Mouse (Mus musculus) megakaryocyte, adult 5-6 weeks (primary cell): ENCODE measurements around the gene Gja8. TPM values are rescaled to one million over a fixed set of nuclear protein-coding genes. Genes with fewer than 3 reads are reported as not detected.
A peak's percentile ranks its signal among the peaks of the same experiment; 100 is the strongest.

Experiments
- ATAC-seq: 2 replicates; pipeline ENCODE4 v1.8.0; 2016; ENCODE audit warnings: mild to moderate bottlenecking, inconsistent platforms; ENCODE audit not compliant: poor library complexity, severe bottlenecking
- total RNA-seq, 2 experiments: library from RNA; stranded (forward) in 1 of 2; stranded (reverse) in 1 of 2; fragments of 153-499, 151-499 nt in 1 of 2; fragments of 221-1000, 200-1000 nt in 1 of 2; gene quantifications; 2 replicates each; pipeline versions ENCODE4 v1.2.3 to v1.2.4; 2015 to 2017

The Gja8 gene
- total RNA-seq (2015), result not detected in 2 replicates
- not detected in 2 replicates for total RNA-seq (2017)

DNA sequence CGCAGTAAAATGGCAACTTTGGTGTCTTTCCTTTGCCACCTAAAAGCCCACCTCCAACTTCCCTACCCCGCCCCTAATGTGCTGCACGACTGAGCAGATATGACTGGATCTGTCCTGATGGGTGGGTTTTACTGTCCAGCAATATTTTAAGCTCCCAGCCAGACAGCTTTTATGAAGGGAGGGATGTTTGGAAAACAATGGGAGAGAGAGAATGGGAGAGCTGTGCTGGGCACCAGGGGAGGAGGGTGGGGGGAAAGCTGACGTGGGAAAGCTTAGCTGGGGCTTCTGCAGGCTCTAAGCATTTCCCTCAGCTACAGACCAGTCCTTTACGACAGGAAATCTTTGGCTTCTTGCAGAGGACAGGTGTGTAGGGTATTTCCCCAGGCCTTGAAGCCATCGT lies at the start of gene Gja8:
Gja8 (minus strand) TSS at position 101 of the 400 bp plus-strand sequence.
- ATAC-seq, result no peak

DNA sequence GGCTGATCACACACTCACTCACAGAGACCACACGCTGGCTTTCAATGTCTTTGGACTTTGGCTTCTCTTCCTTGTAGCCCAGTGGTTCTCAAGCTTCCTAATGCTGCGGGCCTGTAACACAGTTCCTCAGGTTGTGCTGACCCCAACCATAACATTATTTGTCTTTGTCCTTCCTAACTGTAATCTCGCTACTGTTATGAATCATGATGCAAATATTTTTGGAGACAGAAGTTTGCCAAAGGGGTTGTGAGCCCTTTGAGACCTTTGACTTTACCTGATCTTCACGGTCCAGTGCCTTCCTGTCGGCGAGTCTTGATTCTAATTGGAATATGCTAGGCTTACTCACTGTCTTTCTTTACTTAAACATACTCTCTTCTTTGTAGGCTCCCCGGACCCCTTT lies 48.6 kb upstream of the Gja8 start:
- no peak for ATAC-seq

DNA sequence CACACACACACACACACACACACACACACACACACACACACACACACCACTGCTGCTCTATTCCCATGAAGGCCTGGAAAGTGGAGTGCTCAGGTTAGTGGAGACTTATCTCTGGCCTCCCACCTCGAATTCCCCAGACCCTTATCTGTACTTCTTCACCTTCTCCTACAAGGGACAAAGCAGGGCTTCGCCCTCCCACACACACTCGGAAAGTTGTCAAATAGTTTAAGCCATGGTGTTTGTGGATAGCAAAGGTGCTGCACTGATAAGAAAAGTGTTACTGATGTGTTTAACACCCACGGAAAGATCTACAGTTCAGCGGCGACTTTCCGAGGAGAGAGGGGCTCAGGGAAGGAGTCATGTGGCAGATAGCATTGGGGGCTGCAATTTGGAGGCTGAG lies 45.2 kb upstream of the Gja8 start:
- ATAC-seq, result no peak

DNA sequence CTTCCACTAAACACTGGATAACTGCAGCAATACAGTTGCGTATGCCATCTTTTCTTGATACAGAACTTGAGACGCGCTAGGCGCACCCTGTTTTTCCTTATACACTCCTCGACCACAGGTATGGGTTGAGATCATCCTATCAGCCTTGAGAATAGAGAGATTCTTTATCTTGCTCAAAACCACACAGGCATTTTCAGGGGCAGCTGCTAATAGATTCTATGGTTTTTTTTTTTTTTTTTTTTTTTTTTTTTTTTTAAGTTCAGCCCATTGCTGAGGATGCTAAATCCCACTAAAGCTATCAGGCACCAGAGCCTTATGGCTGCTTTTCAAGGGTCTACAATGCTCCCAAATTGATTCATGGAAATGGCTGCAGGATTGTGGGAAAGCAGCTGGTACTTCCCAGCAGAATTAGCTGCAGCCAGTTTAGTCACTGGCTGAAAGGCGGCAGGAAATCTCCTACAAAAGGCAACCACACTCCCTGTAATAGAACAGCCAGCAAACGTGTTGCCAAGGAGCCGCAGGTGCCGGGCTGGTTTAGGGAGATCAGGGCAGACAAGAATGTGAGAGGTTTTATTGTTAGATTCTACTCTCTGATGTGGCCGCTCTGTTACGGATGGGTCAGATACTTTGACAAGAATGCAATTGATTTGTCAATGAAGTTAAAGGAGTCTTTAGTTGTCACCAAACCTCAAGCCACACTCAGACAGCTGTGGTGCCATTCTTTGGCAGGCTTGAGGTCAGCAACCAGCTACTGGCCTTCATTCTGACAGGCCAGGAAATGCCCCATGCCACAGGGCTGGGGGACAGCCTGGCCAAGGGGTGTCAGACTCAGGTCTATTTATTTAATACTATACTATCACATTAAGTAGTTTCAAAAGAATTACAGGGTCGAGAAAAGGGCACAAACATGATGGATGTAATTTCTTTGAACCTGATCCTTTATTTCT lies 37.5 kb upstream of the Gja8 start:
- no peak for ATAC-seq

DNA sequence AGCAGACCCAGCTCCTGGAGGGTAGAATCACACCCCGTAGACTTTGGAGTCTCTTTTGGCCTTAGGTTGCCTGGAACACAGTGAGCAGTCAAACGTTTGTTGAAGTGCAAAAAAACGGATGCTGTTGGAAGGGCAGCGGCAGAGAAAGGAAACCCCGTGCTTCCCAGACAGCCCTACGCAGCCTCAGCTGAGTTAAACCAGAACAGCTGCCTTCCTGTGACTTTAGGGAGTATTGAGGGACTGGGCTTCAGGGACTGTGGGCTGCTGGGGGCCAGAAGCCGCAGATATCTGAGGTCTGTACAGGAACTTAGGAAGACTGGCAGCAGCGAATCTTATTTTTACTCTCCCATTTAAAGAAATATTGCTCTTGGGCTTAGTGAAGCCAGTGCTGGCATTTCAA lies 34.8 kb upstream of the Gja8 start:
- ATAC-seq, result no peak

DNA sequence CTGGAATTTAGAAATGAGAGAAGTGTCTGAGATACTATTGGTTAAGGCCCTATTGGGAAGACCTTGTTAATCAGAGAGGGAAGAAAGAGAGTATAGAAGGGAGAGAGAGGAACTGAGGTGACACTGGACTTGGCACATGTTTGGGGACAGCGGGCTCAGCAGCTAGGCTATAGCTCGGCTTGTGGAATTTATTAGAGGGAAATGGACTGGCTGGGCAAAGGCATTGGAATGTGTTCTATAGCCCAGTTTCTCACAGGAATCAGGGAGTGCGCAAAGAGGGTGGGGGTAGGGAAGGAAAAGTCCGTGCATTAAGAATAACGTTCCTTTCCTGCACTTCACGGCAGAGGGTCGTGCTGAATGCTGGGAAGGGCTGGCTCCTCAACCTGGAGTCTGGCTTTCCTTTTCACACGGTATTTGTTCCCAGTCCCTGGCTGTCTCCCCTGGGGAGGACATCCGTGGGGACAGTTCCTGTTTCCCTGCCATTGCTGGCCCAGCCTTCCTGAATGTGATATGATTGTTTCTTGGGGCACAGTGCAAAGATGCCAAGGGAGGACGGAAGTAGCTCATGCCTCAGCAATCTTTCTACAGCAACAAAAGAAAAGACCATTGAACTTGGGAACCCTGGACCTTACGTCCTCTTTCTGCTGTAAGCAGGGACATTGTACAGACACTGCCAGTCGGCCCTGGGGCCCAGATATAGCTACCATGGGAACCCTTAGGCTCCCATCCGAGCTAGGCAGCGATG lies 27.8 kb upstream of the Gja8 start:
- no peak for ATAC-seq

DNA sequence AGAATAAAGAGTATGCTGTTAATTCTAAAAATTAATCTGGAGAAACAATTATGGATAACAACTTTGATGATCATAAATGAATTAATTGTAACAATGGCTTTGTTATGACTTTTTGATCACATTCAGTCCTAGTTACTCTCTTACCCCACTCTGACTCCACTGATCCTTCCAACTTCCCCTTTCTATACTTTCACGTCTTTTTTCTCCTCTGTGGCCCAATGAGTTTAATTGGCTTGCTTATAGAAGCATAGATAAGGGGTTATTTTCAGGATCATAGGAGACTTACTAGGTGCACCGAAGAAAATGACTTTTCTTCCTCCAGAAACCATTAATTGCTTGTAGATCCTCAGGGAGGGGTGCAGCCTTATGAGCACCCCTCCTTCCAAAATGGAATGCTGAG lies 16.9 kb upstream of the Gja8 start:
- no peak for ATAC-seq

DNA sequence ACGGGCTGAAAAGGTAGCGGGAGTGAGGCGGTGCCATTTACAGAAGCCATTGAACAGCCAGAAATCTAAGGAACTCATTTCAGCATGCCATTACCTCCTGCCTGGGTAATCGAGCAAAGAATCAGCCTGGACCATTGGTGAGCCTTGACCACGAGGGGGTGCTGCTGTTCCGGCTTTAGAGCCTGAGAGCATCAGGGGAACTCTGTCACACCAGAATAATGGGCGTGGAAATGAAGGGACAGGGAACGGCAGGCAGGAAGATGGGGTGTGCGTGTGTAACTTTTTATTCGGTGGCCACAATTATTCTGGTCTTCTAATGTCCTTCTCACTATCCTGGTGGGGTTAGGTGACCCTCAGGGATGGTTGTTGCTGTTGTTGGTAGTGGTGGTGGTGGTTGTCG lies 12.9 kb upstream of the Gja8 start:
- ATAC-seq, result peak; percentile 94

DNA sequence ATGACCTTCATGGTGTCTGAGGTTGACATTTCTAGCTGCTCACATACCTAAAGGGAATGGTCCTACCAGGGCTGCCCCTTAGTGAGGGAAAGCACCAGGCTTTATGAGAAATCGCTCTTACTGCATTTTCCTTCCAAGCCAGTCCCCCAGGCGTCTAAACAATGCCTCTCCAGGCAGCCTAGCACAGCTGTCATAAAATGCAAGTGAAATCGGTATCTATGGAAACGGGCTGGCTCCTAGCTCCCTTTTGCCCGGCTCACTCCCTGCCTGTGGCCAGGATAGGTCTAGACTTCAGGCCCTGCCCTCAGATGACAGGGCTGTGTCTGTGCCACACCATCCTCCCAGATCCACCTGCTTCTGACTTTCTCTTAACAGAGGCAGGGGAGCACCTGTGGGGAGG lies 11.8 kb upstream of the Gja8 start:
- no peak for ATAC-seq

DNA sequence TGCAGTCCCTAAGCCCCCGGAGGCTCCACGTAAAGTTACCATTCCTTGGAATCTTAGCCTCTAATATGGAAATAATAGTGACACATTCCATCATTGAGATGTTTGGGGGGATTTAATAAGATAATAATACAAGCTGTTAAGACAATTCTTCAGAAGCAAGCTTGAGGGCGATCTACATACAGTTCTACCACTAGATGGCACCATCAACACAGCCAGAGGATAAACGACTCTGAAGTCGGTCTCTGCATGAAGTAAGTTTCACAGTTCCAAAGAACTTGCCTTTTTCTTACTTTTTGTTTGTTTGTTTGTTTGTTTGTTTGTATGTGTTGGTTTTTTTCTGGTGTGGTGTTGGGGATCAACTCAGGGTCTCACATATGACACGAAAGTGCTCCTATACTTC lies 10.4 kb upstream of the Gja8 start:
- ATAC-seq, result peak; percentile 66

DNA sequence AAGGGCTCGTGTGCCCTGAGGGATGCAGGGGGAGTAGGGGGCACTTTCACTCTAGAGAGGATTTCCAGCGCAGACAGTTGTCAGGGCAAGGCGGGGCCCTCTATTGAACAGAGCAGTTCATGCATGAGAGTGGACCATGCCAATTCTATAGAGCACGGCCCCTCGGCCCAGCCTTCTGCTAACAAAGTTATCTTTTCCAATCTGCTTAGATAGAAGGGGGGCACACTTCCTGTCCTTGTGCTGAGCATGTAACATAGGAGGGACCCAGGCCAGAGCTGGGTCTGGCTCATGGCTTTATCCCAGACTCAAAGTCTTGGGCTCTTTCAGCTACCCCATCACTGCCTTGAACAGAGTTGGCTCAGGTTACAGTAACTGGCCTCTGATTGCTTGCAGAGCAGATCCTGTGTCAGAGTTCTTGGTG lies 5.5 kb upstream of the Gja8 start:
- no peak for ATAC-seq

DNA sequence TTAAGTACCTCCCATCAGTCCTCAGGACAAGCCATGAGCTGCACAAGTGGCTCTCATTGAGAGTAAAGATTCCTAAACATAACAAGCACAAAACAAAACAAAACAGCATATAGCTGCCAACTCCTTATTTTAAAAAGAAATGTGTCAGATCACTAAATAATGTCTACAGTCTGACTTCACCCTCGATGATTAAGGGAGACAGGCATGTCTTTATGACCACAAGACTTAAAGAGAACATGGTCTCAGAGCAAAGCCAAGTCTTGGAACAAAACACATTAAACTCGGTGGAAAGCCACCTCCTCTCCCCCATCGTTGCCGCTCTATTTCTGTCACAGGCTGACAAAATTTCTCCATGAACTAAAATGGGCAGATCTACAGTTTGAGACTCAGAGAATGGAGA lies 1.2 kb downstream of the Gja8 start:
- ATAC-seq, result no peak

DNA sequence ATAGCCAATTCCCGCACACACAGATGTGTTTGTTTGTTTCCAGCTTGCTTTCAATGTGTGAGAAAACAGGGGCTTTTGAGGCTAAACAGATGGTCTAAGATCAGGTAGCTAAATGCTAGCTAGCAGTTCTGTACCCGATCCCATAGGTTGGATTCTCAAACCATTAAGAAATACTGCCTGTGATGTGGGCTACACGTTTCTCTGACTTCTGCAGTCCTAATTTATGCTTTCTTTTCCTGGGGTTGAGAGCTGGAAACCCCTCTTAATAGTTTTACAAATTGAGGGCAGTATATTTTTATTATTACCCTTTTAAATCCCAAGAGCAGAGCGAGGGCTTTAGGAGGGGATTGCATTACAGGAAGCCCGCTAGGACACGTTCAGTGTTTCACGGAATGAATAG lies 4.8 kb downstream of the Gja8 start:
- no peak for ATAC-seq

DNA sequence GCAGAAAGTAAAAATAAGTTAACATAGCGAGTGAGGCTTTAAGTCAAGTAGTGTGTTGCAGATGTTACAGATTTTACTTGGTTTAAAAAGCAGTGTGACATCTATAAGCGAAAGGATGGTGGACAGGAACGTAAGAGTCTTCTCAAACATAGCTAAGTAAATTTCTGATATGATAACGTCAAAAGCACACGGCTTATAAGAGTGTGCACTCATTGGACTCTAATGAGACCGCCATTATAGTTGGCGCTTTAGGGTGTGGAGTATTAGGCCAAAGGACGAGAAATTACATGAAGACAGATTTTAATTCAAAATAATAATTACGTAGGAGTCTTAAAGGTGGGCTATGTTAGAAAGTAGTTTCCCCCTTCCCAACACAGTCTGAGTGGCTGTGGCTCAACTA lies 20.2 kb downstream of the Gja8 start:
- 0 out of 2 replicates have a peak, but pooled peaks have one; percentile 5 for ATAC-seq

DNA sequence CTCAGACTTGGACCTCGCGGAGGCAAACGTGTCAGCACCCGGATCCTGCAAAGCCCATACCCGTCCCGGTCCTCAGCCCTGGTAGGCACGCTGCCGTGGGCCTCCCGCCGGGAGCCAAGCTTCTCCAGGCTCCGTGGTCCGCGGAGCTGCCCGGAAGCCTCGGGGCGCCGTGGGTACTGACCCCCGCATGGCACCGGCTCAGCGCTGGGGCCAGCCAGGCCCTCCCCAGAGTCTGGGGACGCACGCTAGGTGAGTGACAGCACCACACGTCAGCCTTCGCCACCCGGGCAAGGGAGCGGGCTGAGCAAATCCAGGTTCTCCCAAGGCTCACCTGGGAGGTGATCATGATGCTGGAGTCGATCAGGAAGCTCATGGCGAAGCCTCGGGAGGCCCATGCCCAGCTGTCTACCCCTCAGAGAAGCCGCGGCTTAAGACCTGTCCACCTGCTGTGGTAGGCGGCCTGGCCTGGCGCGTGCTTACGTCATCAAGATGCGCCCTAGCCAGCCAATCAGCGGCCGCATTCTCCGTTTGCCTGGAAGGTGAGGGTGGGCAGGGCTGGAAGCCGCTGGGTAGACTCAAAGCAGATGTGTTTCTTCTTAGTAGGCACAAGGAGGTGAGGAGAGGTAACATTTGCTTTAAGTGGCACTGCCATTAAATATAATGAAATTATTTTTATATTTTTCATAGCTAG lies 20.8 kb downstream of the Gja8 start, which contains the start of gene Gpr89:
Gpr89 (minus strand) TSS at position 496 of the 691 bp plus-strand sequence.
- peak; percentile 98 for ATAC-seq

DNA sequence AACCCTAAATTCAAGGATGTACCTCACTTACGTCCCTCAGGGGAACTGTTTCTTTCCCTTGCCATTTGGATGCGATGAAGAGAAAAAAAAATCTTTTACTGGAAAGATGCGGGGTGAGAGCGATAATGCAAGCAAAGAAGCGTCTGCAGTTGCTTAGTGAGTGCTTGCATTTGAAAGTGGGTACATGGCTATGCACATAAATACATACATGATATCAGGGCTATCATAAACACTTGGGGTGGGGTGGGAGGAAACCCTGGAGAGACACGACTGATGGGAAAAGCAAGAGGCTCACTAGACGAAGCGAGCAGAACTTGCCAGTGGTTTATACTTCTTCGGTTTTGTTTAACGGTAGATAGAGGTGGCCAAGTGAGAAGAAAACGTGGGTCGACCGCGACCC lies 21.4 kb downstream of the Gja8 start, which contains the start of gene Gja5:
Gja5 (plus strand) TSS at position 301 of the 400 bp plus-strand sequence.
- ATAC-seq, result no peak

DNA sequence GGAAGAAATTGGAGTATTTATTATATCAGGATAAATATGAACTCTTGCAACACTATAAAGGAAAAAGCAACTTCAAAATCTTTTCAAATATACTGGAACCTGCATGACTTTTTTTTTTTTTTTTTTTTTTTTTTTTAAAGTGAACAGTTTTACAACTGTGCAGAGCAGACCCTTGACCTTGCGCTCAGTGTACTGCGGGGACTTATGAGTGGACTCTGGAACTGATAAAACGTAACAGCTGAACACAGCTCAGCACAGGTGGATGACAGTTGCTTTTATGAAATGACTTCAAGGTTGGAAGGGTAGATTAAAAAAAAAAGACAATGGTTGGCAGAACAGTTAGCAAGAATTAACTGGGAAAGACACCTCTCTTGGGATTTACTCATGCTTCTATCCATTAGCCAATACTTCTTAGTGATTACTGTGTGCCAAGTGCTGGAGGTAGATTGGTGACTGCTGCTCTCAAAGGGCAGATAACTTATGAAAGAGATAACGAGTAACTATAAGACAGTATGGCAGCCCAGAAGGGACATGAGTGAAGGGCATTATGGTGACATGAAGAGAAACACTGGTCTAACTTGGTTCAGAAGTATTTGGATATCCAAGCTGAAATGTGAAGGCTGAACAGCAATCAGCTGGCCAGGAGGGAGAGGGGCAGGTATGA lies 23.4 kb downstream of the Gja8 start:
- ATAC-seq, result no peak

DNA sequence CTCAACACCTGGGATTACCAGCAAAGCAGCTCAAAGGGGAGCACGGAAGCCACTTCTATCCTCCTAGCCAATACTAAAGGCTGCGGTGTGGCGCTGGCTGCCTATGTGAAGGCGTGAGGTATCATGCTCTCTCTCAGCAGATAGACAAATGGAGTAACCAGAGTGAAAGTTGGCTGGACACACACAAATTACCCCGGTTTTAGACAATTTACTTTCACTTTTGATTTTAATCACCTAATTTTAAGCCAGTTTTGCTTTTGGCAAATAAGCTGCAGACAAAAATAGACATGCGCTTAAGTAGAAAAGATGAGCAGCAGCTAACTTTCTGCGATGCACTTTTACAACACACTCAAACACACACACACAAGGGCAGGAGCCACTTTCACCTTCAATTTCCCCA lies 42.1 kb downstream of the Gja8 start:
- ATAC-seq, result no peak

DNA sequence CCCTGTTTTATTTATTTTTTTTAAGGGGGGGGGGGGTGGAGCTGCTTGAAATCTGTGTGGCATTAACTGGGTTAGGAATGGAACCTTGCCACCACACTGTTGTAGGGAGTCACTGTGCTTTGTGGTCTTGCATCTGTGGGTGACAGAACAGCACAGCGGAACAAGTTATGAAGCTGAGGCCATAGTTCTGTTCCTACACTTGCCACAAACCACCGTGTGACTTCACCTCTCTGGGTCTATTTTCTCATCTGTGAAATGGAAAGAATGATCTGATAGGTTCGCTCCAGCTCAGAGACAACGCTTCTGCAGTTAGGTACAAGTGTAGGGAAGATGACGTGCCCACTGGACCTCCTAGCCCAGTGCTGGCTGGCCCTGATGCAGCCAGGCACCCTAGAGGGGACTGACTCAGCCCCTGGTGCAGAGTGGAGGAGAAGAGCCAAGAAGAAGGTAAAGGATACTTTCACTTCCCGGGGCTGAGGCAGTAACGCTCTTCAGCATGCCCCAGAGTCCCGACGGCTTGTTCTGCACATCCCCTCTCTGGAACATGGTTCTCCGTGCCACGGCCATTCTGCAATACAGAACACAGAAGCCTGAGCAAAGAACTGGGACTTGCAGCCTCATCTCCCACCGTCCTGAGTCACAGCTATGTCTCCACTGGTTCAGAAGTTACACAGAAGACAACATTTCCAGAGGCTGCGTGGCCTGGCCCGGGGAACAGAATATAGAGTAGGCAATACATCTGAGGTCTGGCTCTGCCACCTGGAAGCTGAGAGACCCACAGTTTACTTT lies 43.6 kb downstream of the Gja8 start:
- ATAC-seq, result peak; percentile 46

DNA sequence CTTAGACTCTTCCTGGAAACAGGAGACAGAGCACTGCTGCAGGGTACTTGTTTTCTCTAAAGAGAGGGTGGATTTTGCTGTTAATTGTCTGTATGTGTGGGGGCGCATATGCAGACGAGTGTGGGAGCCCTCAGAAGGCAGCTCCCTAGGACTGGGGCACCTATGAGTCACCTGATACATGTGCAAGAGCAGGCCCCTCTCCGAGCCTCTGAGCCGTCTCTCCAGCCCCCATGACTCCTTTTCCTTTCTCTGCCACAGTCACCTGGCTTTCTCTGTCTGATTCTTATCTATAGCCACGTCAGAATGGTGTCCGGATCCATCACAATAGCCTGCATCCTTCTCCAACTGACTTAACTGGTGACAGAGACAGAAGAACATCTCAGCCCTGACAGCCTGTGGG lies 44.3 kb downstream of the Gja8 start:
- ATAC-seq, result no peak
